Mouse (Mus musculus) C2C12 (cell line): ENCODE data around the gene Otop2. TPM values are rescaled to one million over a fixed set of nuclear protein-coding genes. Genes with fewer than 3 reads are reported as not detected.
A peak's percentile ranks its signal among the peaks of the same experiment; 100 is the strongest.

Experiments used
- H3K27me3 ChIP-seq: one replicate; pipeline ENCODE4 v1.6.1; 2011; ENCODE audit not compliant: control insufficient read depth, insufficient read depth, insufficient read length
- H3K36me3 ChIP-seq: one replicate; pipeline ENCODE4 v1.6.1; 2011; ENCODE audit not compliant: control insufficient read depth, insufficient read depth
- H3K4me3 ChIP-seq: one replicate; pipeline ENCODE4 v1.5.1; 2011; ENCODE audit warnings: mild to moderate bottlenecking, control low read depth; ENCODE audit not compliant: poor library complexity, insufficient read depth, severe bottlenecking
- H3K79me2 ChIP-seq: one replicate; pipeline ENCODE4 v1.6.1; 2011; ENCODE audit not compliant: control insufficient read depth, insufficient read depth
- H3K79me3 ChIP-seq: one replicate; pipeline ENCODE4 v1.6.1; 2011; ENCODE audit warnings: low read depth, control low read depth
- H3ac ChIP-seq: one replicate; pipeline ENCODE3; 2011; ENCODE audit warnings: low read depth; ENCODE audit not compliant: control insufficient read depth, insufficient read length
- CEBPB ChIP-seq: IDR thresholded peaks from one replicate; pipeline ENCODE4 v1.6.1; 2011; ENCODE audit warnings: low read depth, mild to moderate bottlenecking, control low read depth, moderate library complexity
- CTCF ChIP-seq: IDR thresholded peaks from one replicate; pipeline ENCODE4 v1.5.1; 2011; ENCODE audit not compliant: control insufficient read depth, insufficient read depth, insufficient read length
- FOSL1 ChIP-seq: IDR thresholded peaks from one replicate; pipeline ENCODE4 v1.8.0; 2011; ENCODE audit warnings: mild to moderate bottlenecking, low read length; ENCODE audit not compliant: poor library complexity, insufficient read depth, severe bottlenecking
- MAX ChIP-seq: IDR thresholded peaks from one replicate; pipeline ENCODE4 v1.6.1; 2011; ENCODE audit warnings: mild to moderate bottlenecking, control low read depth
- MYOD1 ChIP-seq: IDR thresholded peaks from one replicate; pipeline ENCODE4 v1.6.1; 2011; ENCODE audit warnings: low read depth; ENCODE audit not compliant: control insufficient read depth, insufficient read length
- MYOG ChIP-seq: IDR thresholded peaks from one replicate; pipeline ENCODE4 v1.6.1; 2011; ENCODE audit not compliant: control insufficient read depth, insufficient read length; ENCODE audit errors: extremely low read depth
- USF1 ChIP-seq: IDR thresholded peaks from one replicate; pipeline ENCODE4 v1.6.1; 2011; ENCODE audit warnings: low read depth, mild to moderate bottlenecking, control low read depth, moderate library complexity
- polyA plus RNA-seq: library from polyadenylated mRNA; unstranded; fragments of >200 nt; fragmentation: generic; extraction: Trizol; gene quantifications from one replicate; pipeline ENCODE4 v1.2.1, GENCODE M21; 2012; ENCODE audit warnings: missing spikeins

Otop2 gene
- polyA plus RNA-seq, 1 experiment: not detected

- Histone ChIP-seq H3K36me3 (no peaks in the 10 kb centered on the region), H3K79me3 (no peaks in the 10 kb centered on the region), H3K79me2 (no peaks in the 10 kb centered on the region), H3K27me3 (no peaks in the 10 kb centered on the region), H3K4me3 (no peak overlapping the region), H3ac (no peak overlapping the region)
- TF ChIP-seq CEBPB: no peak
- TF ChIP-seq CTCF: no peak
These were observed 64.4 kb downstream of the Otop2 start for GRCm38 (mm10) chr11:115371354-115371753.

- Histone ChIP-seq H3K4me3 (no peak overlapping the region), H3K36me3 (no peaks in the 10 kb centered on the region), H3K79me2 (no peaks in the 10 kb centered on the region), H3K79me3 (no peaks in the 10 kb centered on the region), H3ac (no peak overlapping the region), H3K27me3 (no peaks in the 10 kb centered on the region)
- no peak for TF ChIP-seq FOSL1
- no peak for TF ChIP-seq CEBPB
- no peak for TF ChIP-seq CTCF
- no peak for TF ChIP-seq MAX
- TF ChIP-seq MYOD1: no peak
- TF ChIP-seq MYOG: no peak
- no peak for TF ChIP-seq USF1
These were observed 65.1 kb downstream of the Otop2 start for GRCm38 (mm10) chr11:115372015-115372414.

DNA sequence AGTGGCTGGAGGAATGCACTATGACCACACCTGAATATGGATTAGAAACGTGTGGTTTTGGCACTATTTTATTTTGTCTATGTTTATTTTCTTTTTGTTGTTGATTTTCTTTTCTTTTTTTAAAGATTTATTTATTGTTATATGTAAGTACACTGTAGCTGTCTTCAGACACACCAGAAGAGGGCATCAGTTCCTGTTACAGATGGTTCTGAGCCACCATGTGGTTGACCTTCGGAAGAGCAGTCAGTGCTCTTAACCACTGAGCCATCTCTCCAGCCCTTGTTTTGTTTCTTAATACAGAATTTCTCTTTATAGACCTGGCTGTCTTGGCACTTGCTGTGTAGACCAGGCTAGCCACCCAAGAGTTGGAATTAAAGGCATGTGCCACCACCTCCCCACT, 65.8 kb downstream of the Otop2 start:
- Histone ChIP-seq H3K27me3 (no peaks in the 10 kb centered on the region), H3K79me3 (no peaks in the 10 kb centered on the region)
- TF ChIP-seq CTCF: no peak
- TF ChIP-seq MYOG: no peak
- no peak for TF ChIP-seq CEBPB
- no peak for TF ChIP-seq MAX
- TF ChIP-seq USF1: no peak
- TF ChIP-seq FOSL1: no peak
- TF ChIP-seq MYOD1: no peak

GRCm38 (mm10) chr11:115373805-115374694, 67.1 kb downstream of the Otop2 start:
- H3K27me3 ChIP-seq: no peaks in the 10 kb centered on the region
- H3ac ChIP-seq: peak overlapping the region; percentile 32
- H3K4me3 ChIP-seq: no peak overlapping the region
- no peaks in the 10 kb centered on the region for H3K79me2 ChIP-seq
- no peaks in the 10 kb centered on the region for H3K36me3 ChIP-seq
- H3K79me3 ChIP-seq: no peaks in the 10 kb centered on the region
- TF ChIP-seq MAX: peak; percentile 61
- peak; percentile 74 for TF ChIP-seq MYOD1
- TF ChIP-seq CTCF: no peak
- no peak for TF ChIP-seq FOSL1
- TF ChIP-seq CEBPB: peak; percentile 20

More for the DNA sequence above, 65.8 kb downstream of the Otop2 start:
- Histone ChIP-seq H3K4me3 (no peak overlapping the region), H3ac (no peak overlapping the region), H3K79me2 (no peaks in the 10 kb centered on the region), H3K36me3 (no peaks in the 10 kb centered on the region)

DNA sequence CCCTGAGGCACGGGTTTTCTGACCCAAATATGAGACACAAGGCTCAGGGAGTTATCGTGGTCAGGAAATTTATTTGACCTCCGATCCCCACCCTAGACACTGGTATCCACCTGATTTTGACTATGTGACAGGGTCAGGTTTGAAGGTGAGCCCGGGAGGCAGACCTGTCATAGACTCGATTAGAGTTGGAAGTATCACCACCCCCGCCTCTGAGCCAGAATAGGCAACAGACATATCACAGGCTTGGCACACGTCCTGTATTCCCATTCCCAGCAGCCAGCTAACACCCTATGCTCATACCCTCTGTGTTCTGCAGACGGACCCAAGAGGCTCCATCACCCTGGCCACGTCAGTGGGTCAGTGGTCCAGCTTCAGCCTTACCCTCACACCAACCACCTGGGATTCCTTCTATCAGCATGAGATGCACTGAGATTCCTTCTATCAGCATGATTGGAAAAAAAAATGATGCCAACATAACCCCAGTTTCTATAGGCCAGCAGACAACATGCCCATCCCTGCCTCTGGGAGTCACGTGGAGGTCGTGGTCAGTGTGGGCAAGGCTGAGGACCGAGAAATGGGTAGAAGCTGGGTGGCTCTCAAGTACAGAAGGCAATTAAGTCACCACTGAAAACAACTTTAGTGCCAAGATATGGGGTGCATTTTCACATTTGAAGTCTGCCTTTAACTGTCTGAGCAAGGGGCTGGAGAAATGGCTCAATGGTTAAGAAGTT, 67.9 kb downstream of the Otop2 start:
- TF ChIP-seq MYOG (no peak), CEBPB (no peak), USF1 (peak; percentile 94), CTCF (no peak), MAX (no peak)
- H3K79me2 ChIP-seq: no peaks in the 10 kb centered on the region
- H3K27me3 ChIP-seq: no peaks in the 10 kb centered on the region
- no peak overlapping the region for H3K4me3 ChIP-seq
- H3K36me3 ChIP-seq: no peaks in the 10 kb centered on the region
- no peak overlapping the region for H3ac ChIP-seq
- H3K79me3 ChIP-seq: no peaks in the 10 kb centered on the region

DNA sequence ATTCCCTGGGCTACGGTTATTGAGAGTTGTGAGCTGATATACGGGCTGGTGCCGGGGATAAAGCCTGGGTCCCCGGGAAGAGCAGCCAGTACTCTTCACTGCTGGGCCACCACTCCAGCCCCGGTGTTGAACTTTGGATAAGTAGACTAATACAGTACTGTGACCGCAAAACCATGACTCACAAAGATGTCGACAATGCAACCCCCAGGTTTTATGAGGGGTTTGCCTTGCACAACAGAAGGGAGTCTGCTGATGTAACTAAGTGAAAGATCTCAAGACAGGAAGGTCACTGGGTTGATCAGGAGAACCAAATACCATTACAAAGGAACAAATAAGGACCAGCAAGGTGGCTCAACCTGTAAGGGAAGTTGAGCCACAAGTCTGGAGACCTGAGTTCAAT, 69.8 kb downstream of the Otop2 start:
- Histone ChIP-seq H3K79me2 (no peaks in the 10 kb centered on the region), H3K79me3 (no peaks in the 10 kb centered on the region), H3ac (peak overlapping the region; percentile 20), H3K36me3 (no peaks in the 10 kb centered on the region), H3K27me3 (no peaks in the 10 kb centered on the region), H3K4me3 (no peak overlapping the region)
- TF ChIP-seq FOSL1: peak; percentile 65
- TF ChIP-seq CEBPB: peak; percentile 98
- no peak for TF ChIP-seq USF1
- TF ChIP-seq MAX: no peak
- no peak for TF ChIP-seq CTCF
